Mouse (Mus musculus): ENCODE results near the gene Cmtm6. TPM values are rescaled to one million over a fixed set of nuclear protein-coding genes. Genes with fewer than 3 reads are reported as not detected.

Cmtm6 gene
- 205 and 260 TPM in 2 replicates for total RNA-seq (2023)

DNA sequence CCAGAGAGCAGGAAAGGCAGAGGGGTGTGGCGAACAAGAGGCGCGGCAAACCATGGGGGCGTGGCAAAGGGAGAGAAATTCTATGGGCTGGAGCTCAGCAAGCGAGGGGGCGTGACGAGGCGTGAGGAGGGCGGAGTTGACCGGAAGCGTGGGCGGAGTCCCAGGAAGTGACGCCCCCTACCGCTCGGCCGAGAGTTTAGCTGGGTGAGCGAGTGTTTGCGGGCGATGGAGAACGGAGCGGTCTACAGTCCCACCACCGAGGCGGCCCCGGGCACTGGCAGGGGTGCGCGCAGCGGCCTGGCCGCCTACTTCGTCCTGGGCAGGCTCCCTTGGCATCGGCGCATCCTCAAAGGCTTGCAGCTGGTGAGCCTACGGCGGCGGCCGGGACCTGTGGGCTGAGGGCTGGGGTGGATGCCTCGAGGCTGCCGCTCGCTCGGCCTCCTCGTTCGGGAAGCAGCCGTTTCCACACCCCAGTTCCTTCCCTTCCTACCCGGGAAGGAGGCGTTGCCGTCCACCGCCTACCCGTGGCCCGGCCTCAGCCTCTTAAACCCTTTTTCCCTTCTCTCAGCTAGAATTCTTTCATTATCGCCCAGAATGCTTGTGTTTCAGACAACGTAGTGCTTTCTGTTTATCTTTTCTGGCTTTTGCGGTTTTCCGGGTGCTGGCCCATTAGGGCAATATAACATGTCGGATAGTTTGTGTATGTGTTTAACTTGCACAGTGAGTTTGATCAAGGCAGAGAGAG, at the start of gene Cmtm6:
Gene Cmtm6 (plus strand): TSS at position 106 of the 745 bp plus-strand sequence.

DNA sequence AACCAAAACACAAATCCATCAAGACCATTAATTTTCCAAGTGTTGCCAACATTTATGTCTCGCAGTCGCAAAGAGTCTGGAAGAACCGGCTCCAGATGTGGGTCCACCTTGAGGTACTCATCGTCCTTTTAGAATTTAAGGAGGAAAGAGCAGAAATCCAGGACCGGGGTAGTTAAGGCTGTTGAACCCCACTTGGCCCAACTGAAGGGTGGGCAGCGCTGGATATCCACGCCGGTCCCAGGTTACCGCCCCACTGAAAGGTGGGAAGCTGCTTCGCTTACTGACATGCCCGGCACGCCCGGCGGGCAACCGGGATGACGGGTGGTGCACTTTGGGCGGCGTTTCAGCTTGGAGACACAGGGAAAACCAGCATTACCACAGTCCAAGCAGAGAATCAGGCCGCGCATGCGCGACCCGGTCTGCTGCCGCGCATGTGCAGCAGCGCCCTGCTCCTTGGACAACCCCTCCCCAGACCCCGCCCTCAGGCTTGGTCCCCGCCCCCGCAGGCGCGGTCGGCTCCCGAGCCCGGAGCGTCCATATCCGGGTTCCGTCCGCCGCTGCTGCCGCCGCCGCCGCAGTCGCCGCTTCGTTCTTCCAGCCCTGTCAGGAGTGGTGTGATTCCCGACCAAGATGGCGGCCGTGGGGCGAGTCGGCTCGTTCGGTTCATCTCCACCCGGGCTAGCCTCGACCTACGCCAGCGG, 42.5 kb upstream of the Cmtm6 start, which contains the start of gene Dync1li1:
Gene Dync1li1 (plus strand): TSS at position 539 of the 701 bp plus-strand sequence.

DNA sequence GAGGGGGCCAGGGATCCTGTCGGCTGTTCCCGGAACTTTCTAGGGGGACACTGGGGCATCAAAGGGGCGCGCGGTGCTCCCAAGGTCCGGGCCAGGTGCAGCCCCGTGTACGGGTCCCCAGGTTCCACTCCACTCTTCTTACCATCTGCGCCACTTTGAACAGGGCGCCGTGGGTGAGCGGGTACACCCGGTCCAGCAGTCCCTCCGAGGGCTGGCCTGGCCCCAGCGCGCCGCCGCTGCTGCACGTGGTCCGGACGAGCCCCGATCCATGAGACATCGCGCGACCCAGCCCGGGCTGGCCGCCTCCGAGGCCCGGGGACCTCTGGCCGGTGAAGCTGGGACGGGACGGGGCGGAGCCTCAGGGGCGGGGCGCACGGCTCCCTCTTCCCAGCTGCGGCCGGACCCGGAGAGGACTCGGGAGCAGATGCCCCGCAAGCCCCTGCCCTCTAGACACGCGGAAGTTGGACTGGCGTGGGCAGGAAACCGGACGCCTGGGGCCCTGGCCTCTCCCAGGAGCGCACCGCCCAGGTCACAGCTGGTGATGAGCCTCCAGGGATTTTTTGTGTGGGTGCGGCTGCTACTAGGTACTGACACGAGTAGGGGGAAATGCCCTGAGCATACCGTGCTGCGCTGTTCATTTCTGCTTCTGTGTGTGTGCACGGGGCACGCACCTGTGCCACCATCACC, 50.8 kb downstream of the Cmtm6 start, which contains the start of gene Cmtm7:
Gene Cmtm7 (minus strand): TSS at position 331 of the 687 bp plus-strand sequence.

Other genes with a start within 250 kb of the Cmtm6 start
- not detected in 2 replicates for gene Ccr4, start 226.2 kb upstream of the Cmtm6 start, total RNA-seq (2023)
- gene C130032M10Rik, start 215.4 kb upstream of the Cmtm6 start, total RNA-seq (2023), result not detected in 2 replicates
- gene Trim71, start 166.7 kb upstream of the Cmtm6 start, total RNA-seq (2023), result not detected in 2 replicates
- gene Cnot10, start 90.9 kb upstream of the Cmtm6 start, total RNA-seq (2023), result 58.9 and 64.5 TPM in 2 replicates
- 50.9 and 60.9 TPM in 2 replicates for gene Dync1li1, start 42.3 kb upstream of the Cmtm6 start, total RNA-seq (2023)
- 185 and 189 TPM in 2 replicates for gene Cmtm7, start 50.7 kb downstream of the Cmtm6 start, total RNA-seq (2023)
- 0.88 and 1.7 TPM in 2 replicates for gene Cmtm8, start 113.0 kb downstream of the Cmtm6 start, total RNA-seq (2023)
- 23.6 and 30.4 TPM in 2 replicates for gene Gpd1l, start 202.9 kb downstream of the Cmtm6 start, total RNA-seq (2023)
- not detected in 2 replicates for gene Osbpl10, start 247.5 kb downstream of the Cmtm6 start, total RNA-seq (2023)